Comparison of ENCODE assay signal across 8 mouse cellular contexts in genomic region chr3:34649726-34650620, GRCm38 (mm10). TPM values are rescaled to one million over a fixed set of nuclear protein-coding genes. Genes with fewer than 3 reads are reported as not detected.
DNase-seq lines count a peak whose midpoint lies in the region; ATAC-seq and TF ChIP-seq lines count a peak whose summit lies in the region.

Gene Sox2, plus strand, starts transcription at chr3:34650405.

- TF ChIP-seq EP300 in liver, embryonic 14.5 days (IDR thresholded peaks at IDR 0.05; ENCODE audit: low read depth): no peak

- 0 out of 2 replicates have a peak within 1 kb of the TSS, but pooled peaks have one; percentile 1 for H3K27ac ChIP-seq in heart, embryonic 10.5 days
- no peak within 1 kb of the TSS for H3K27ac ChIP-seq in heart, embryonic 16.5 days (ENCODE audit: low read length)
- H3K27ac ChIP-seq in liver, embryonic 14.5 days: no peak within 1 kb of the TSS
- H3K27ac ChIP-seq in neural tube, embryonic 13.5 days (replicated peaks): peak within 1 kb of the TSS; percentile 94

- H3K9me3 ChIP-seq in heart, embryonic 10.5 days: no peaks in the 10 kb centered on the region
- H3K9me3 ChIP-seq in heart, embryonic 16.5 days (replicated peaks; ENCODE audit: control insufficient read depth, low read length): no peaks in the 10 kb centered on the region
- H3K9me3 ChIP-seq in liver, embryonic 14.5 days (ENCODE audit: control insufficient read depth, low read length): no peaks in the 10 kb centered on the region
- H3K9me3 ChIP-seq in neural tube, embryonic 13.5 days: no peaks in the 10 kb centered on the region

- DNase-seq in heart, embryonic 10.5 days (ENCODE audit: low spot score): no peak
- no peak for DNase-seq in heart, adult 11 months
- peak; percentile 94 for DNase-seq in embryo, embryonic 11 days
- peak; percentile 76 to 84 for DNase-seq in kidney, postnatal 4 days
- no peak for DNase-seq in liver, embryonic 14.5 days (ENCODE audit: low read depth in 3 of 3, low spot score in 3 of 3)
- no peak for DNase-seq in spleen, postnatal 10 days (ENCODE audit: low spot score in 2 of 2)

- peaks cover 74% of the 10 kb centered on the region for H3K27me3 ChIP-seq in heart, embryonic 10.5 days (ENCODE audit: insufficient read depth, poor library complexity, severe bottlenecking)
- peaks cover 83% of the 10 kb centered on the region for H3K27me3 ChIP-seq in heart, embryonic 16.5 days (ENCODE audit: control insufficient read depth, insufficient read depth, low read length)
- H3K27me3 ChIP-seq in liver, embryonic 14.5 days (ENCODE audit: control insufficient read depth, insufficient read depth, low read length): peaks cover 93% of the 10 kb centered on the region
- H3K27me3 ChIP-seq in neural tube, embryonic 13.5 days: peaks cover 75% of the 10 kb centered on the region

- H3K4me1 ChIP-seq in heart, embryonic 10.5 days: peaks cover 27% of the 10 kb centered on the region
- peaks cover 17% of the 10 kb centered on the region for H3K4me1 ChIP-seq in heart, embryonic 16.5 days (ENCODE audit: control insufficient read depth, insufficient read depth, low read length)
- no peaks in the 10 kb centered on the region for H3K4me1 ChIP-seq in liver, embryonic 14.5 days (replicated peaks; ENCODE audit: control insufficient read depth in 2 of 2, insufficient read depth in 2 of 2, low read length in 1 of 2)
- H3K4me1 ChIP-seq in neural tube, embryonic 13.5 days (replicated peaks): peaks cover 43% of the 10 kb centered on the region

- under 1% methylated on average over 85 of the region's 86 CpGs for WGBS in heart, embryonic 10.5 days
- WGBS in heart, embryonic 16.5 days: under 1% methylated on average over 86 of the region's 86 CpGs
- under 1% methylated on average over 84 of the region's 86 CpGs for WGBS in liver, embryonic 14.5 days (ENCODE audit: insufficient replicate concordance)
- under 1% methylated on average over 86 of the region's 86 CpGs for WGBS in neural tube, embryonic 13.5 days

- H3K9ac ChIP-seq in heart, embryonic 16.5 days (ENCODE audit: low read length): no peak within 1 kb of the TSS
- no peak within 1 kb of the TSS for H3K9ac ChIP-seq in liver, embryonic 14.5 days (replicated peaks)
- H3K9ac ChIP-seq in neural tube, embryonic 13.5 days: peak within 1 kb of the TSS; percentile 80

- no peaks in the 10 kb centered on the region for H3K36me3 ChIP-seq in heart, embryonic 10.5 days
- H3K36me3 ChIP-seq in heart, embryonic 16.5 days (ENCODE audit: control insufficient read depth, insufficient read depth): no peaks in the 10 kb centered on the region
- no peaks in the 10 kb centered on the region for H3K36me3 ChIP-seq in liver, embryonic 14.5 days (replicated peaks; ENCODE audit: control insufficient read depth, insufficient read depth, low read depth)
- no peaks in the 10 kb centered on the region for H3K36me3 ChIP-seq in neural tube, embryonic 13.5 days

- peak within 1 kb of the TSS; percentile 77 for H3K4me2 ChIP-seq in heart, embryonic 16.5 days (ENCODE audit: low read depth, low read length)
- H3K4me2 ChIP-seq in liver, embryonic 14.5 days (ENCODE audit: low read depth): peak within 1 kb of the TSS; percentile 28; the same call in 1 of the 2 replicates
- peak within 1 kb of the TSS; percentile 69 for H3K4me2 ChIP-seq in neural tube, embryonic 13.5 days

- ATAC-seq in heart, embryonic 16.5 days (replicated peaks; ENCODE audit: extremely low read depth, insufficient read depth, low FRiP score): peak; percentile 82
- peak; percentile 50; the same call in 1 of the 2 replicates for ATAC-seq in liver, embryonic 14.5 days (ENCODE audit: insufficient read depth)
- peak; percentile 88 for ATAC-seq in neural tube, embryonic 13.5 days (ENCODE audit: low read depth)

- TF ChIP-seq CTCF in liver, embryonic 14.5 days (IDR thresholded peaks at IDR 0.05; ENCODE audit: low read depth): no peak

- peak within 1 kb of the TSS; percentile 64 for H3K4me3 ChIP-seq in heart, embryonic 10.5 days
- H3K4me3 ChIP-seq in heart, embryonic 16.5 days (ENCODE audit: low read length): peak within 1 kb of the TSS; percentile 51
- peak within 1 kb of the TSS in 1 of 2 experiments; percentile 6; a peak in 2 of 4 replicates for H3K4me3 ChIP-seq in liver, embryonic 14.5 days (ENCODE audit: insufficient read depth in 1 of 2, low read depth in 2 of 2, low read length in 2 of 2)
- H3K4me3 ChIP-seq in neural tube, embryonic 13.5 days: peak within 1 kb of the TSS; percentile 55

RNA-seq across cellular contexts. Expression of gene Sox2, which starts in this region (rescaled TPM):
- 0.20 and 0.77 TPM in 2 replicates for polyA plus RNA-seq in heart, embryonic 10.5 days (2016; fragmentation: Nextera tagmentation; extraction: Ambion mirVana)
- 0.09 and 0.27 TPM in 2 replicates for polyA plus RNA-seq in heart, embryonic 16.5 days (2015; fragmentation: Nextera tagmentation; extraction: Ambion mirVana)
- polyA plus RNA-seq in liver, embryonic 14.5 days (2012; rRNA removed): 0.06 and 0.18 TPM in 2 replicates
- polyA plus RNA-seq in liver, embryonic 14.5 days (2014; fragmentation: Nextera tagmentation; extraction: Ambion mirVana): not detected in 2 replicates
- 20.9 TPM in 2 replicates for polyA plus RNA-seq in neural tube, embryonic 13.5 days (2015; fragmentation: Nextera tagmentation; extraction: Ambion mirVana)

Comparison
In these comparisons a context has a peak if more than half of its experiments do, and no peak if none do; other contexts are left out.
1. RNA of gene Sox2 (polyA plus RNA-seq): 20.9 TPM in neural tube, embryonic 13.5 days; 0.20 to 0.77 TPM in heart, embryonic 10.5 days, 0.09 to 0.27 TPM in heart, embryonic 16.5 days and 0.06 to 0.18 TPM in liver, embryonic 14.5 days; every median in the first group is over 10 times any median in the second.
2. H3K27ac ChIP-seq: peak in heart, embryonic 10.5 days (single experiment) and neural tube, embryonic 13.5 days (single experiment); none in heart, embryonic 16.5 days (single experiment) and liver, embryonic 14.5 days (single experiment).
3. Peak in ATAC-seq, H3K4me3 ChIP-seq and H3K4me2 ChIP-seq in heart, embryonic 16.5 days; RNA of the gene not detected or under 1 TPM.
4. Peak in ATAC-seq and H3K4me2 ChIP-seq in liver, embryonic 14.5 days; RNA of the gene not detected or under 1 TPM.
5. DNase-seq: peak in embryo, embryonic 11 days (single experiment) and kidney, postnatal 4 days (2 of 2); none in heart, embryonic 10.5 days (single experiment), heart, adult 11 months (single experiment), liver, embryonic 14.5 days (0 of 3) and spleen, postnatal 10 days (0 of 2).
6. Peak in every context shown above with its lines, with median percentiles within 50 percentile points of each other: ATAC-seq and H3K4me2 ChIP-seq.